Mouse (Mus musculus): ENCODE results near the gene Mrrf.
A peak's percentile ranks its signal among the peaks of the same experiment; 100 is the strongest.

- TF ChIP-seq POLR2A (IDR thresholded peaks at IDR 0.05; ENCODE audit: low read depth, low read length) (peak; percentile 76), CTCF (conservative IDR thresholded peaks at IDR 0.05; ENCODE audit: insufficient read depth, insufficient read length, low read depth, low read length) (no peak)
These were observed at the start of gene Mrrf, which contains the start of gene Rbm18 for GRCm38 (mm10) chr2:36136300-36136941.

Measured in kidney, adult 2 months (tissue).